Mouse (Mus musculus) layer of hippocampus, postnatal 36 days (tissue): ENCODE results near the gene Armc2. TPM values are rescaled to one million over a fixed set of nuclear protein-coding genes. Genes with fewer than 3 reads are reported as not detected.

ENCODE experiments used
- DNase-seq, 2 experiments: peaks; one replicate each; pipeline ENCODE4 v3.0.0; 2022
- total RNA-seq, 2 experiments: library from RNA; stranded (reverse); gene quantifications; 2 replicates each; pipeline ENCODE4 v1.2.3; 2021

The Armc2 gene
- total RNA-seq, 2 experiments from 2014 or later = 9.4 to 9.5 TPM

- DNase-seq = no peak
Observed at GRCm38 (mm10) chr10:42010761-42011435, 7.3 kb downstream of the Armc2 start.

DNA sequence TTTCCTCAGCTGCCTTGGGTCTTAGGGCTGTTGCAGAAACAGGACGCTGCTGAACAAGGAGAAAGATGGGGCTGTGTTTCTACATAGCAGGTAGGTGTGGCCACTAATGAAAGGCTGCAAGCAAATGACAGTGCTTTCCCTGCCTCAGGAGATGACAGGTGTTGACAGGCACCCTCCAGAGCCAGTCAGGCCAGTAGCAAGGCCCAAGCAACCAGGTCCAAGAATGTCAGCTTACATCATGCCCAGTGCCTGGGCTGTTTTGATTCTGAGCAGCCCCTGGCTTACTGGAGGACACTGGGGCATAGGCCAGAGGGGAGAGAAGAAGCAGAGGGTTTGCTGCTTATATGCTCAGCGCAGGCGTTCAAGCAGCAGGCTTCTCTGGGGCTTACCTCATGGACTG lies 13.0 kb downstream of the Armc2 start:
- no peak for DNase-seq

- DNase-seq = no peak
Observed at GRCm38 (mm10) chr10:42004690-42005089, 13.6 kb downstream of the Armc2 start.

DNA sequence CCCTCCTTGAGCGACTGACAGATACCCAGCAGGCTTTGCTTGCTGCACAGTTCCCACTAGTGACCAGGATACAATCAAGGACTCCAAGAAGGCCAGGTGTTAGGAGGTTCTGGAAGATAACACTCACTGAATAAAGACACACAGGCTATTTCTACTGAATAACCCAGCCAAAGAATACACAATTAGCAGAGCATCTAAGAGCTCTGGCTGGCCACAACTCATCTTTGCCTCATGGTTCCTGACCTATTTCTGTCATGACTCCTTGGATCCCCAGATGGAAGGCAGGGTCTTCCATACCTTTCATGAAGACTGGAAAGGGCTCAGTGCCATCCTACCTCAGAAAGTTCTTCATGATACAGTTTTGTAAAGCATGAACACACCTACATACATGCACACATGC lies 14.2 kb downstream of the Armc2 start:
- no peak for DNase-seq

GRCm38 (mm10) chr10:42003576-42003975 lies 14.7 kb downstream of the Armc2 start:
- DNase-seq = no peak

DNA sequence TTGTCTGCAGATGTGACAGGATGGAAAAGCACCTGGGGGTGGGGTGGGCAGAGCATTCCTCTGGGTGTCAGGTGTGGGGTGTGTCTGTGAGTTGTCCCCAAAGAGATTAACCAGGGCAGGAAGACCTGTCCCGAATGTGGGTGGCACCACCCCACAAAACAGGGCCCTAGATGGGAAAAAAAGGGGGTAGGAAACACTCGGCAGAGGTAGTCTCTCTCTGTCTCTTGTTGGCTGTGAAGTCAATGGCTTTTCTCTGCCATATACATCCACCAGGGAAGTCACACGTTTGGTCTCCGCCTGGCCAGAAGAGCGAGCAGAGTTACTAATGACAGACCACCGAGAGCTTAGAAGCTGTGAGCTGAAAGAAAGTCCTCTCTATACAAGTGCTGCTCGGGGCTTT lies 15.8 kb downstream of the Armc2 start:
- DNase-seq = no peak

GRCm38 (mm10) chr10:42001260-42001659 lies 17.0 kb downstream of the Armc2 start:
- DNase-seq = no peak

DNA sequence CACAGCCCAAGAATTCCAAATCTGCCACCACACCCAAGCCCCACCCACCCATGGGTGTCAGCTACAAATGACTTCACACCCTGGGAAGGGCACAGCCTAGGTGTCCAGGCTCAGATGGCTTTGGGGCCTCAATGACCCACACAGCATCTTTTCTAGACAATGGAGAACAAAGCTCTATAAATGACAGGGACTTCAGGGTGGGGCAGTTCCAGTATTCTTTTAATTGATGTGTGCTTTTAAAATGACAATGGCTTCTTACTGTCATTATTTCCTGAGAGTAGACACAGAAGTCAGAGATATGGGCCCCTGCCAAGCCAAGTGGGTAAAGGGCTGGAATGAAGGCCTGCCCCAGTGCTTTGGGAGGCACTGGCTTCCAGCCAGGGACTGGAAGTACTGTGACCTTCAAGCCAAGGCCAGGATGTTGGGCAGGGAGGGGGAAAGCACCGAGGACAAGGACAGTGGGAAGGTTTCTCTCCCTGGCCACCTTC lies 20.5 kb downstream of the Armc2 start:
- no peak for DNase-seq

- DNase-seq = no peak
Observed at GRCm38 (mm10) chr10:41996157-41996556, 22.1 kb downstream of the Armc2 start.

DNA sequence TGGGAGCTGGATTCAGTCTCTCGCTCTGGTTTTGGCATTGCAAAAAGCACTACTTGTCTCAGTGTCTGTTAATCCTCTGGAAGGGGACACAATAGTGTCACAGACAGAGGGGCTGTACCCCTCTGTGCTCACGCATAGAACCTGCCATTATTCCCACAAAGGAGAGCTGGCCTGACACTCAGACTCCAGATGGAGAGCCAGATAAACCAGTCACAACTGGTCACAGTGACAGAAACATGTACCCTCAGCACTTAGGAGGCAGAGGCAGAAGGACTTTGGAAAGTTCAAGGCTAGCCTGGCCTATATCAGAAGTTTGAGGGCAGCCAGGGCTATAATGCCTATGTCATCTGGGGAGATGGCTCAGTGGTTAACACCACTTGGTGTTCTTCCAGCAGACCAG lies 23.2 kb downstream of the Armc2 start:
- no peak for DNase-seq

DNA sequence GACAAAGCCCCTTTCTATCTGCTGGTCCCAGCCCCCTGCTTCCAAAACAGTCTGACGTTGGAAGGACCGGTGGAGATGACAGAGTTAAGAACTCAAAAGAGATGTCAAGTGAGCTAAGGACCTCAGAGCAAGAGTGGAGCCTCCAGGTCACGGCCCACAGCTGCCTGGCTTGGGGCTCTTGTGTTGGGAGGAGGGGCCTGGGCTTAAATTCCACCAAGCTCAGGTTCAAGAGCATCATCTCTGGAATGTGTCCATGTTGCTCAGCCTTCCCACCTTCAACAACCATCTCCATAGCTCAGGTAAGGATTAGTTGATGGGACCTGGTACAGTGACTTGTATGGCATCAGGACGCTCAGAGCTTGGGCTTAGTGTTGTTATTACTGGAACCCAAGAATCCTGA lies 23.7 kb downstream of the Armc2 start:
- DNase-seq = no peak

DNA sequence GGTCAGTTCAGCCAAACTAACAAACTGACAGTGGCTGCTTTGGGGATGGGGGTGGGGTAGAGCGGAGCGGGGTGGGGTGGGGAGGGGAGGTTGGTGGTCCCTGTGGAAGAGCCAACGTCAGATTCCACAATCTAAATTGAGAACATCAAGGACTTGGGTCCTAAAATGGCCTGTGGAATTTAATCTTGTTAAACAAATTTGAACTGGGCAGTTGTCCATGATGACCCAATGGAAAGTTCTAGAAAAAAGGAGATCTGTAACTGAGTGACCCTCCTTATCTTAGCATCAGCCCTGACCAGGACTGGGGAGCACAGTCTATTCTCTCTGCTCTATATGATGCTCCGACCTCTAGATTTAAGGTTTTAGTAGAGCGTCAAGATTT lies 26.2 kb downstream of the Armc2 start:
- DNase-seq = no peak

DNA sequence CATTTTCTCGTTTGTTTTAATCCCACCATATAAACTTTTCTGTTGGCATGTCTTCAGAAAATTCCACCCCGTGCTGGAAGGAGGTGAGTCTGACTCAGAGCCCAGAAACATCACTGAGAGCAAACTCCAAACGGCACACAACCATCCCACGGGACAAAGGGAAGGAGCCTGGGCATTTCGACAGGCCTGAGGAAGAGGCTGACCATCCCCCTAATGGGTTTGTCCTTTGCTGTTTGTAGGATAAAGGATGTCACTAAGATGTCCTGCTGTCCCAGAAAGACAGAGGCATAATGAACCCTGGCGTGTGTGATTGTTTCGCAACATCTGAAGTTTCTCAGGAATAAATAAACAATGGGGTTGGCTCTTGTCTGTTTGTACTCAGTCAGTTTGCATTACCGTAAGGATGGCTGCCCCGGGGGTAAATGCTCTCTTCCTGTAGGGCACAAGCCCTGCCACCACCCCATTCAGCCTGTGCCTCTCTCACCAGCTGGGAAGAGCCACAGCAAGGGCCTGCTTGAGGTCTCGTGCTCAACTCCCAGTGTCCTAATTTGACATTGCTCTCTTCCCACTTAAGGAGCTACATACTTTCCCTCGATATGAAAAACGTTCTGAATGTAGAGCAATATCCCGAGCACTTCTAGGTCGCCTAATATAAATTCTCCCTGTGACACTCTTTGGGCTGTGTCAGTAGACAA lies 26.7 kb downstream of the Armc2 start:
- DNase-seq = no peak

DNA sequence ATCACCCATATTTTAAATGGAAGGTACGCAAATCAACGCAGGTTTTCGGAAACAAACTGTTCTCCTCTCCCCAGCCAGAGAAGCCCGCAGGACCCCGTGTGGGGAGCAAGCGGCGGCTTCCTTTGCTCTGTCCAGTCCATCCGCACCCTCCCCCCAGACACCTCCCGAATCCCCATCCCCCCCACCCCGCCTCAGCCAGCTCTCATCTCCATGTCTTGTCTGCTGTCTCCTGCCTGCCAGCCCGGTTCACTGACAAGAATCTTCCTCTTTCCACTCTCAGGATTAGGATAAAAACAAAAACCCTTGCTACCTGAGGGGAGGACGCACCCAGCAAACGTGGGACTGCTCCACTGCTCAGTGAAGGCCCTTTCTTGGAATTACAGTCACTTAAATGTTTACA lies 27.3 kb downstream of the Armc2 start:
- DNase-seq = no peak

GRCm38 (mm10) chr10:41988930-41989329 lies 29.3 kb downstream of the Armc2 start:
- DNase-seq = no peak

- no peak for DNase-seq
Observed at GRCm38 (mm10) chr10:41986126-41986525, 32.1 kb downstream of the Armc2 start.

DNA sequence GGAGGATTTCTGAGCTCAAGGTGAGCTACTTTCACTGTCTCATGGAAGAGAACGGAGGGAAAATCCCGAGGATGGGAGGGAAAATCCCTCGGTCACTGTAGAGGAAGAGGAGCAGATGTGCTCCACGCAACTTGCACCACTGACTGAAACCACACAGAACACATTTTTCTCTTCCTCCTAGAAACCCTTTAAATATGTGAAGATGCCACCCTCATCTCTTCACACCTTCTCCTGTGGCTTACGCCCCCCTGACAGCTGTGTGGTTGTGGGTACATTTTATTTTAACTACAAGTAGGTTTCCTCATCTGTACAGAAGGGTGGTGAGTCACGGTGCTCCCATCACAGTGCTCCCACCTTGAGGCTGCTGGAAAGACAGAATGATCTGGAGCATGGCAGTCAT lies 34.0 kb downstream of the Armc2 start:
- no peak for DNase-seq

- no peak for DNase-seq
Observed at GRCm38 (mm10) chr10:41982821-41983220, 35.4 kb downstream of the Armc2 start.

GRCm38 (mm10) chr10:41980772-41981383 lies 37.4 kb downstream of the Armc2 start:
- DNase-seq = peak; percentile 33 to 60

GRCm38 (mm10) chr10:41978403-41979234 lies 39.6 kb downstream of the Armc2 start:
- DNase-seq = no peak

GRCm38 (mm10) chr10:41972676-41973075 lies 45.6 kb downstream of the Armc2 start:
- DNase-seq = no peak

GRCm38 (mm10) chr10:41967915-41968635 lies 50.2 kb downstream of the Armc2 start:
- DNase-seq = peak in 1 of 2 experiments; percentile 10
